Mouse (Mus musculus) thymus, postnatal 0 days (tissue): ENCODE measurements around the gene Agbl1. TPM values are rescaled to one million over a fixed set of nuclear protein-coding genes. Genes with fewer than 3 reads are reported as not detected.

Experiments
- DNase-seq: peaks from one replicate; pipeline ENCODE4 v3.0.0-alpha.2; 2015; ENCODE audit warnings: low spot score
- polyA plus RNA-seq: library from polyadenylated mRNA; unstranded; fragments of >200 nt; fragmentation: Nextera tagmentation; extraction: Ambion mirVana; gene quantifications from 2 replicates; pipeline ENCODE4 v1.2.1, GENCODE M21; 2015

Gene Agbl1
- polyA plus RNA-seq, 1 experiment from 2014 or later: not detected

DNA sequence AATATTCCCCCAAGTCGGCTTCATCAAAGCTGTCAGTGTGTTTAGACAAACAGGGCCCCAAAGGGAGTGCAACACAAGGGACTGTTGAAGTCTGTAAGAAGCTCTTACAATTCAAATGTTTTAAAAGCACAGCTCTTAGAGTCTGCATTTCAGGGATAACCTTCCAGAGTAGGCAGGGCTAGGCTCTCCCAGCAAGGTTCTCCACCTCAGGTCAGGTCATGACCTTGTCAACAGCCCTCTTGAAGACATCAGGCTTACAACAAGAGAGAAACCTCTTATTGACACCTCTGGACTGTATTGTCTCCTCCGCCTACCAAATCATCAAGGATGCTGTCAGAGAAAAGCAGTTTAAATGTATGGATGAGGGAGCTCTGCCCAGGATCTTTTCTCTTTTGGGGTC is 692.0 kb downstream of the Agbl1 start:
- DNase-seq: no peak

DNA sequence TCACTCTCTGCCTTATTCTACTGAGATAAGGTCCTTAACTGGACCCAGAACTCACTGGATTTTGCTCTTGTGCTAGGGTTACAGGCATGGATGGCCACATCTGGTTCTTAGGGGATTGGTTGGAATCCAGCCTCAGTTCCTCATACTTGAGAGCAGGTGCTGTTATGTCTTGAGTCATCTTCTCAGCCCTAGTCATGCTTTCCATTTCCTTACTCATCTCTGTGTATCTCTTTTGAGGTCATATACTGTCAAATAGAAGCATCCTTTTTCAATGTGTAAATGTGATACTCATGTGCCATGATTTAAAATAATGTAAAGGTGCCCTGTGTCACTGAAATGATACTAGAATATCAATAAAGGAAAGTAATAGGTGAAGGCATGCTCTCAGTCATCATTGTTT is 705.5 kb downstream of the Agbl1 start:
- DNase-seq: no peak

DNA sequence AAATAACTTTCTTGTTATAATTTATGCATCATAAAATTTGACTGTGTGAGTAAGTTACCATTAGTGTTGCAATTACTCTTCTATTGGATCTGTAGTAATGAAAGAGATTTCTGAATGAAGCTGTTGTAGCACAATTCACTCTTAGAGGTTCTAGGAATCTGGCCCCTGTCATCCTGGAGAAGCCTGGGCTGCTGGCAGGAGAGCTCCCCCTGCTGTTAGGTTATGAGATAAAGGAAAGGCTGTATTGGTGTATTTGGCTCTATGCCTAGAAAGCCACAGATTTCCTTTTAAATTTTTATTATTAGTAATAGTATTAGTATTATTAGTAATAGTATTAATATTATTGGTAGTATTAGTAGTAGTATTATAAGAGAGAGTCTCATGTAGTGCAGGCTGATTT is 711.8 kb downstream of the Agbl1 start:
- DNase-seq: peak; percentile 22

DNA sequence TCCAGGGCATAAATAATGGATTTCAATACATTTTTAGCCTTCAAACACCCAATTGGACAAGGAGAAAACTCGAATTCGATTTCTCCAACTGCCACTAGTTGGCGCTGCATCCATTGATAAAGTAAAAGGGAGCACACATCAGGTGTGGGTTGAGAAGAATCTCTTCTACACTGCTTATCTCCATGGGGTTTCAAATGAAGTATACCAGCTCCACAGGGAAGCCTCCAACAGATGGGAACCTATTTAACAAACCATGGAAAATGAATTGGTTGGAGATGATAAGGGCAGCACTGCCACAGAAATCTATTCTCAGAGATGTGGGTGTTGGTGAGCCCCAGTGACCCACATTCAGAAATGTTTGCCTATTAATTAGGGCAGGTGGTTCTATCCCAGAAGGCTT is 741.6 kb downstream of the Agbl1 start:
- no peak for DNase-seq

DNA sequence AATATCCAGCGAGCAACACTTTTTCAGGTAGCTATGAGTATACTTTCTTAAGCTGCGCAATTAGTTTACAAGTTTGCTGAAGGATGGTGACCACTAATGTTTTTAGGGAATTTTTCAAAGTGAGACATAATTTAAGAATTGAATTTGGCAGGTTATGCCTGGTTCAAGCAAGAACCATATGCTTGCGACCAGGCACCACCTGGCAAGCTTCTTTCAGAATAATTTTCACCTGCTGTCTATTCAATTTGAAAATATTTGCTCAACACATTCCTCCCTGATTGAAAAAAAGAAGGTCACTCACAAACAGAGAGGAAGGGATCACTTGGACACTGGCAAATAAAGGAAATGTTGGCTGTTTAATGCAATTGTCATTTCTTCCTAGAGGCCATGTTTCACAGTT is 779.9 kb downstream of the Agbl1 start:
- DNase-seq: no peak

DNA sequence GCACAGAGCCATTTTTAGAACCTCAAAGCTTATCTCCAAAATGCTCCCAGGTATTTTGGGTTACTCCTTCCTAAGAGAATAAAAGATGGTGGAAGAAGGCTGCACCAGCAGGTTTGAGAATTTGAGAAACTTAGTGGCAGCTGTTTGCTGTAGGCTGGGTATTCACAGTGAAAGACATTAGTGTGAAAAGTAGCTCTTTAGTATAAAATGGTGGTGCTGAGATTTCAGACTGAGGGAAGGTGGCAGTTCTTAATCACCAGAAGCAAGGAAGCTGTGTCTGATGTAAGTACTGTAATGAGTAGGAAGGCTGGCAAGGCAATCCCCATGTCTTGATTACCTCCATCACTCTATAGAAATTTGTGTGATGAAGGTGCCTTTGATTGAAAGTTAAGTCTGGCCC is 799.3 kb downstream of the Agbl1 start:
- DNase-seq: no peak

DNA sequence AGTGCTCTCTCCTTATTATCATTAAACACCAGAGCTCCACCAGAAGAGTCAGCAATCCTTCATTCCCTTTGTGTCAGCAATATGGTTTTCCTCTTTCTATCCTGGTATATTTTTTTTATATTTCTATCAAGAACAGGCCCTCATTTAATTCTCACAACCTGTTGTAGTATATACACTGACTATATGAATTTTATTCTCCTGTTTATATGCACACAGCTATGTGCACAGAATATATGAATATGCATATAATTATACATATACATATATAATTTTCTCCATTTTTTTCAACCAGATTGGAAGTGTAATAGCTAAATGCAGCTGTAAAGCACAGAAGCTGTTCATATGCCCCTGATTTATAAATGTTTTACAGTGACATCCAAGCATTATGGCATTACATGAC is 846.3 kb downstream of the Agbl1 start:
- DNase-seq: no peak

DNA sequence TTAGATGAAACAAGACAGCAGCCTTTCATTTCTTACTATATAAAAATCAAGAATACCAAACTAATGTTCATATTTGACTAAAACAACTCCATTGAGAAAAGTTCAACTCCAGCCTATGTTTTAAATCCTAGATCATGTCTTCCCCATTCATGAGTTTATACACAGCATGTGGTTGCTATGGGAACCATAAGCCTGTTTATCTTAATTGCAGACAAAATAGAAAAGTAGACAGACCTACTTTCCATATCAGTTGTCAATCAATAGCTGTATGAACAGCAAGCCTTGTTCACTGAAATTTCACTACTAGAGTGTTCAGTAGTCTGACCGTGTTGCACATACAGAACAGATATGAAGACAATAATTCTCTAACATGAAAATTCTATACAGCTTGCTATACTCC is 857.6 kb downstream of the Agbl1 start:
- no peak for DNase-seq

DNA sequence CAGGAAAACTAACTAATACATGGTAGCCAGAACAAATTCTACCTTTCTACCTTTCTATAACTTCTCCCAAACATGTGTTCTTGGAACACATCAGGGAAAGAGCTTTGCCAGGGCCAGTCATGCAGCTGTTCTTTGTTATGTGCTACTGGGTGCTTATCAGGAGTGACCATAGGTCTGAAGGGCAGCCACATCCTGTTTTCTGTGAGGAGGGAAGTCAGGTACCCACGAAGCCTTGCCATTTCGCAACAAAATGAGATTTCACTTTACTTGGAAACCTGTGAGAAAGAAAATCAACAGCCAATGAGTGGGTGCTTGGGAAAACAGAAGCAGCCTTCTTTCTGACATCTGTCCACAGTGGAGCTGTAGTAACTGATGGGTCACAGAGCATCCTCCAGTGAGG is 865.5 kb downstream of the Agbl1 start:
- no peak for DNase-seq

DNA sequence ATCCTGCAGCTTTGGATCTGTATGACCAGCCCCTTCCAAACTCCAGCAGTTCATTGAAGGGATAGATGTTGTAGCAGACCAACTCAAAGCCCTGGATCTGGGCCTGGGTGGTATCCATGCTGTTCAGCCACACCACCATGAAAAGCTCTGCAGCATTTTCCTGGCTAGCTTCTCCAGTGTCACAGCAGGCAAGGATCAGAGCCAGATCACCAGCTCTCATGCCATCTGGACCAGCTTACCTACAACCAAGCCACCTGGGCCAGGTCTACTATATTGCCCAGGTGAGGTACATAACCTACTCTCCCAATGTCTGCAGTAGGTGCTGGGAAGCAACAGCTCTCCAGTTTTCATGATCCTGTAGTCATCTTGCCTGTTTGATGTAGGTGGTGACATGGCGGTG is 884.3 kb downstream of the Agbl1 start:
- no peak for DNase-seq

DNA sequence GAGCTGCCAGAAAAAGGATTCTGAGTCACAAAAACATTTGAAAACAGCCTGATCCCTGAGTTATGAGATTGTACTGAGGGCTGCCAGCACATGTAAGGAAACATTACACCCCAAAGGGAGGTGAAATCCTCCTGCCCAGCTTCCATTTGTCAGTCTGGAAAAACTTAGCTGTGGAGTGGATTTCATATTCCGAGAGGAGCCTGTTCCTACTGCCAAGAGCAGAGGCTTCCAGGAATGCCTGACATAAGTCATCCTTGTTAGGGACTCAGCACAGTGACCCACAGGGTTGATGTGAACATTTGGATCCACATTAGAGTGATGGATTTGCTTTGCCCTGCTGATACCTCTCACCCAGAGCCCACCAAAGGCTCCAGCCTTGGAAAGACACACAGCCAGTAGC is 899.4 kb downstream of the Agbl1 start:
- no peak for DNase-seq

DNA sequence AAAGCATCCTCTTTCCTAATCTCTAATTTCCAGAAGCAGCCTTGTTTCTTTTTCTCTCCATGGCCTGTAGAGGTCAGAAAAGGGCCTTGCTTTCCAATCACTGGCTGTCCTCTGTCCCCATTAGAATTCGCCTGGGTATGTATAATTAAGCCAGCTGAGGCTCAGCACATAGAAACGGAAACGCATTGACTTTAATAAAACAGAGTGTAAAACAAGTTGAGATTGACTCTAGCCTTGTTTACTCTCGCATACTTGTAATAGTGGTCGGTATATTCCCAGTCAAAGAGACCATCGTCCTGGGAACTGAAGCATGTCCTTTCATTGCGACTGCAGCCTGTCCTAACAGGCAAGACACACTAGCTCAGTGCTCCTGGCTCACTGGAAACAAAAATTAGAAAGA is 902.3 kb downstream of the Agbl1 start:
- no peak for DNase-seq

DNA sequence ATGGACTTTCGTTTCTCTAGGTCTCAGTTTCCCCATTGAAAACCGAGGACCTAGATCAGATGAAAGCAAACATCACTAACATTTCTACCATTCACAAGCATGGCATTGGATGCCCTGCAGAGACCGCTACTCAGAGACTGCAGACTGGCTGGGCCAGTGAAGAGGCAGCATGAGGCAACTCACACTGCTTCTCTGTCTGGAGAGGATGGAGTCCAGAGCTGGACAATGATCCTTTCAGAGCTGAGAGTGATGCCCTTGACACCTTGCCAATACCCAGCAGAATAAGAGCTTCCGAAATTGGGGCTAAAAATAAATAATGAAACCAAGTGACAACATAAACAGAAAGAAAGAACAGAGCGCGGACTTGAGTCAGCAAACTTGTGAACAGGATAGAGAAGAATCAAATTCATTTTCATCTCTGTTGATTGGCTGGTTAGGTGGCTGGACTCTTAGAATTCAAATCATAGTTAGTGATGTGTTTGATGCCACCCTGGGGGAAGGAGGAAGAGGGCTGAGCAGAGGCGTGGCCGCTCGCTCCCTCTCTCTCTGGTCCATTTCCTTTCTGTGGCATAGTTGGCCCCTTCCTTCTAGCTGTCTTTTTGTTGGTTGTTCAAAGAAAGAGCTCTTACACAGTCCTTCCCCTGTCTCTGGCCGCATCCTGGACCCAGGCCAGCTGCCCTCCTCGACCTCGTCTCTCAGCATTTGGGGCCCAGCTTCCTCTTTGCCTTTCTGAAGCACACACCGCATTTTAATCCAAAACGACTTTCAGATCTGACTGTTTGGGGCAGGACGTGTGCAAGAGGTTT is 903.1 kb downstream of the Agbl1 start:
- peak; percentile 8 for DNase-seq

DNA sequence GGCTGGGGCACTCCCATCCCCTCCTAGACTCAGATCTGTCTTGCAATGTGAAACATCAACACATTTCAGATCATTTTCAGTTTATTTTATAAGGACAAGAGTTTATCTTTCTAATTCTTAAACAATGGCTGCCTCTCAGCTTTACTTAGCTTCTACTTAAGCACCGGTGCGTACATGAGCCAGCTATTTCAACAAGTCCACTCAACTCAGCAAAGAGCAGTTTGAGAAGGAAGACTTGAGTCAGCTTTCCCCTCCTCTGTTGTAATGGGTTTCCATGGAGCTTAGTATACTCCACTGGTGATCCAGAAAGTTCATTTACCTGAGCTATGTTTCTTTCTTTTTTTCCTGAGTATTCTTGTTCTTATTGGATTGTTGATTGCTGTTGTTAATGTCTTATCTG is 905.2 kb downstream of the Agbl1 start:
- no peak for DNase-seq

DNA sequence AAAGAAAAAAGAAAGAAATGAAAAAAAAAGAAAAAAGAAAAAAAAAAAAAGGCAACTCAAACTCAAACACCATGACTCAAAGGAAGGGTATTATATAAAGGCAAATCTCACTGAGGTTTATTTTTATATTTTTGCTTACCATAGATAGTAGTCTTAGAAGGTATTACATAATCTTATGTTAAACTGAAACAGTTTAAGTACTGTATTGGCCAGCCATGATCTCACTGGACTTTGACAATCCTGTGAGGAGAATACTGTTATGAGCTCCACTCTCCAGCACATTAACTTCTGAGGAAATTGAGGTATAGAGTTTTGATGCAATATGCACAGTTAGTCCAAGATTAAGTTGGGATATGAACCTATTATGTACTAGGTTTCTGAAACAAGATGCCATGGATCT is 909.0 kb downstream of the Agbl1 start:
- DNase-seq: no peak

DNA sequence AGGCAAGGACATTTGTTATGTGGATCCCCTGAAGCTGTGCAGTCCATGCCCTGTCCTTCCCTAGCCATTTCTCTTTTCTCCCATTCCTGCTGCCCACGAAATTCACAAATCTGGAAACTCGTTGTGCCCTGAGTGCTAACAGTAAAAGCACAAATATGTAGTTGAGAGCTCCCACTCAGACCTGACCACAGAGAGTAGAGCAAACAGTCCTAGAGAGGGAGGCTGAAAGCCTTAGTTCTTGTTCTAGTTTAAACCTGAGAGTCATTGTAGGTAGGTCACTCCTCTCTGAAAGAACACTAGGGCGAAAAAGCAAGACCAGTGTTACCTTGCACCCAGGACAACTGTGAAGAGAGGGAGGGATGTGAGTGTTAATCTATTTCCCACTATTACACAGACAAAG is 917.8 kb downstream of the Agbl1 start:
- no peak for DNase-seq

DNA sequence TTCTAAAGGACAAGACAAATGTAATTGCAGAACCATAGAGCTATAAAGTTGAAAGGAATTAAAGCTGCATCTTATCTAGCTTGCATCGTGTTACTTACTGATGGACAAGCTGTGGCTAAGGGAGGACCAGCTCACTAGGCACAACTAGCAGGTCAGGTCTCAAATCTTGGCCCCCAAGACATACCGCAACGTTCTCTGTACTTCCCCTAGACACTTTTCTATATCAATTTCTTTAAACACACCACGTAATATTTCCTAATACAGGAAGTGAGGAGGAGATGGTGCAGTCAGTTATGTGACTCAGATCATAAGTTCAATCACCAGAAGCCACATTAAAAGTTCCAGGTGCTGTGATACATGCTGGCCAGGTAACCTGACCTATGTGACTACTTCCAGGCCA is 919.1 kb downstream of the Agbl1 start:
- DNase-seq: no peak

DNA sequence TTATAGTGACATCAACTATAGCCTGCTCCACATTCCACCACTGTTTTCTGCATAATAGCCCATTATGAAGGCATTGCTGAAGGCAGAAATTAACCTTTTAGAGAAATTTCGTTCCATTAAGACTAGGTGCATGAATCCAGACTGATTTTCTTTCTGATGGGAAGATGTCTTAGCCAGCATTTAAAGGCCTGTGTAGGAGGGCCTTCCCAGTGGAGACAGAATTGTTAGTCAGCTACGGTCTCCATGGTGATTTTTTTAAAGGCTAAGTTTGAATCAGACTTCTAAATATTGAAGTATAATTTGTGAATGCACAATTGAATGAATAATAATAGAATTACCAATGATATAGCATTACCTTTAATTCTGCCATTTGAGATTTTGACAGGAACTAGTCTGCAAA is 920.2 kb downstream of the Agbl1 start:
- DNase-seq: no peak

DNA sequence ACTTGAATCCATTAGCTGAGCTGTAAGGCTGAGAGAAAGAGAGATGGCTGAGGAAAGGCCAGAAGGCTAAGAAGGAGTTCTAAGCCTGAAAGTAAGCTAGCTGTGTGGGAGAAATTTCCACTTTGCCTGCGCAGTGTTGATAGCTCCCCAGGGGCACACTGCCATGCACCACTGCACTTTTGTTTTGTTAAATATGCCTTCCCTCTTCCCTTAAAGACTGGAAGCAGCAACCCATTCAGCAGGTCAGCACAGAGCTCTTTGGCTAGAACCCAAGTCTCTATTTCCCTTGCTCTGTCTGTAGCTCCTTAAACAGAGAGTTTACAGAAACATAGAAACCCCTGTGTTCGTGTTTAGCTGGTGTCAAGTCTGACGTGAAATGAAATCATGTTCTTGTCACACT is 922.7 kb downstream of the Agbl1 start:
- DNase-seq: no peak

DNA sequence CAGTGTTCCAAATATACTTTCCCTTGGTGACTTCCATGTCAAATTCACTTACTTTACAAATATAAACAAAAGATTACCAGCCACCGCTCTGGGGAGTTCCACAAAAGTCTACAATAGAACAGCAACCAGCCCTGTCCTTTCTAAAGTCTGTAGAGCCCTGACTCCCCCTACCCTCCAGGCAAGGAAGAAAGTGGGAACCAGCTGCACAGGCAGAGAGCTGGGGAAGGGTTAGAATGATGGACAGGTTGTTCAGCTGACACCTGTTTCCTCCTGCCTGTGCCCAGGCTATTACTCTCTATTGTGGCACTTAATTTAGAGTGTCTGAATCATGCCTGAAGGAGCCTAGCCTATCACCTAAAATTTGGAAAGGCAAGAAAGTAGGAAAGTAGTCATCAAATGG is 923.2 kb downstream of the Agbl1 start:
- no peak for DNase-seq

DNA sequence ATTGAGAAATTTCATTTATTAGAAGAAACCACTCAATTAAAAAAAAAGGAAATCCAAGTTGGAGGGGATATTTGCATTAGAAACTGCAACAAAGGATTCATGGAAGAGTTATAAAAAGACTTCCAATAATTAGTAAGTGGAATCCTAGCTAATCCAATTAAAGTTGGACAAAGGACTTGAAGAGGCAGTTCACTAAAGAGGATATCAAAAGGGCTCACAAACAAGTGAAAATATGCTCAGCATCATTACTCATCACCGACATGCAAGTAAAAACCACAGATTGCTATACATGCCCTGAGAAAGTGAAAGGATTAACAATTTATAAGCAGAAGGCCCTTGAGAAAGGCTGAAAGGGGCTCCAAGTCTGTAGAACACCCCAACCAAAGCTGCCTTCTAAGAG is 935.2 kb downstream of the Agbl1 start:
- no peak for DNase-seq
